Mouse (Mus musculus) liver, embryonic 14.5 days (tissue): ENCODE measurements around the gene Cacng1.

Experiments
- CTCF ChIP-seq: IDR thresholded peaks from 2 replicates; pipeline ENCODE4 v1.5.1; 2016; ENCODE audit warnings: antibody characterized with exemption, low read depth, control low read depth
- EP300 ChIP-seq: IDR thresholded peaks from 2 replicates; pipeline ENCODE4 v1.6.1; 2016; ENCODE audit warnings: antibody characterized with exemption, low read depth

DNA sequence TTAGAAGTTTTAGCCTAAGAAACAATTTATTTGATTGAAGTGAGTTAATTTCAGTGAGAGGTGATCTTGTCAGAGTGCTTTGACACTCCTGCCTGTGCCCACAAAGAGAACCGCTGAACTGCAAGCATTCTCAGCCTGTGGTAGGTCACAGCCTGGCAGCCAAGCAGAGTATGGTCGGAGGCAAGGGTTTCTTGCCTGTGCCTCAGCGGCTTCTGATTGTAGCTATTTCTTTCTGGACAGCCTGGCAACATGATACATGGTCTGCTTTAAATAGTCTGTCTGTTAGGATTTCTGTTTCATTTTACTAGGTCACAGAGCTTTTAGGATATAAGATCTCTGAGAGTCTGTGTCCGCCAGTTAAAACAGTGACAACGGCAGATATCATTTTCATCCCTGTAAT, 53.7 kb downstream of the Cacng1 start:
- TF ChIP-seq CTCF: no peak
- no peak for TF ChIP-seq EP300
